Mouse (Mus musculus): ENCODE results near the gene Ercc5. TPM values are rescaled to one million over a fixed set of nuclear protein-coding genes. Genes with fewer than 3 reads are reported as not detected.

The Ercc5 gene
- 10 to 100 TPM; 25.2 to 25.9 TPM for total RNA-seq (2023)

DNA sequence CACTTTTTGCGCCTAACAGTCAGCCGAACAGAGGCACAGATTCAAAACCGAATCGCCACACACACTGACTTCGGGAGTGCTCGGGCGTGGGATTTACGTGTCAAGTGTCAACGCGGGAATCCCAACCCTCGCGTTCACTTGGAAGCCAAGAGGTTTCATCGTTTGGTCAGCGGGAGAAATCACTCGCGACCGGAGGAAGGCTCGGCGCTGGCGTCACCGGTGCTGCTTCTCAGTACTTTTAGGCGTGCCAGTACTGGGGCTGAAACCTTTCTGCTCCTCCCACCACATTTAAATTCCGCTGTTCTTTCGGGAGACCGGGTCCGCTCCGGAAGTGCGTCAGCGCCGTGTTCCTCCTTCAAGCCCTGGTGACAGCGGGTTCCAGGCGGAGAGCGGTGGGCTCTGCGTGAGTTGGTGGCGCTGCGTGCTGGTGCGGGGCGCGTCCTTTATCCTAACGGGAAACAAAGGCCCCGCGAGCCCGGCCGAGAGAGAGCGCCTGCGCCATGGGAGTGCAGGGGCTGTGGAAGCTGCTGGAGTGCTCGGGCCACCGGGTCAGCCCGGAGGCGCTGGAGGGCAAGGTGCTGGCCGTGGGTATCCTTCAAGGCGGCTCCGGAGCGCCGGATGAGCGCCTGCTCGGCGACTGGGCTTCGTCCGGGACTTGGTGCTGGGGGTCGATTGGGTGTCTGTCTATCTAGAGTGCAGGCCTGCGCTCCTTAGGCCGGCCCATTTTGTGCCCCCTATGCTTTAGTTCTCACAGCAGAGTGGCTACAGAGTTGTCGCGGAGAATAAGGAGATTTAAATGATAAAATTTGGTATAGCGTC lies at the start of gene Ercc5:
Ercc5 (plus strand) TSS at position 182 of the 819 bp plus-strand sequence.

DNA sequence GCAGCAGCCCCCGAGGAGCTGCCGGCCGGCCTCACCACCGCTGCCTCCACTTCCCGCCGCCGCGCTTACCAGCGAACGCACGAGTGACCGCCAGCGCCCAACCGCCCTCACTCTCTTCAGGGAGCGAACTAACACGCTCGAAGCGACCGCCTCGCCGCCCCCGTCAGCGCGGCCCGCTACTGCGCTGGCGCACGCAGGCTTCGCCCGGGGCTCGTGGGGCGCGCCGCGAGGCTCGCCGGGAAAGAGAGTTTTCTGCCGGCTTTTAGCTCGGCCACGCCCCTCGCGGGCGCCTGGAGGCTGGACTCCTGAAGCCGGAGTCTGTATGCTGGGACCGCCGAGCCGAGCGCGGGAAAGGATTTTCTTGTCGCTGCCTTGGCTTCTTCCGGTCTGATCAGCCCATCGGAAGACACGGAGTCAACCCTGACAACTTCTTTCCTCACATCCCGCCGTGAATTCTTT lies 45.3 kb upstream of the Ercc5 start, which contains the start of gene Tex30:
Tex30 (minus strand) TSS at position 183 of the 459 bp plus-strand sequence.

DNA sequence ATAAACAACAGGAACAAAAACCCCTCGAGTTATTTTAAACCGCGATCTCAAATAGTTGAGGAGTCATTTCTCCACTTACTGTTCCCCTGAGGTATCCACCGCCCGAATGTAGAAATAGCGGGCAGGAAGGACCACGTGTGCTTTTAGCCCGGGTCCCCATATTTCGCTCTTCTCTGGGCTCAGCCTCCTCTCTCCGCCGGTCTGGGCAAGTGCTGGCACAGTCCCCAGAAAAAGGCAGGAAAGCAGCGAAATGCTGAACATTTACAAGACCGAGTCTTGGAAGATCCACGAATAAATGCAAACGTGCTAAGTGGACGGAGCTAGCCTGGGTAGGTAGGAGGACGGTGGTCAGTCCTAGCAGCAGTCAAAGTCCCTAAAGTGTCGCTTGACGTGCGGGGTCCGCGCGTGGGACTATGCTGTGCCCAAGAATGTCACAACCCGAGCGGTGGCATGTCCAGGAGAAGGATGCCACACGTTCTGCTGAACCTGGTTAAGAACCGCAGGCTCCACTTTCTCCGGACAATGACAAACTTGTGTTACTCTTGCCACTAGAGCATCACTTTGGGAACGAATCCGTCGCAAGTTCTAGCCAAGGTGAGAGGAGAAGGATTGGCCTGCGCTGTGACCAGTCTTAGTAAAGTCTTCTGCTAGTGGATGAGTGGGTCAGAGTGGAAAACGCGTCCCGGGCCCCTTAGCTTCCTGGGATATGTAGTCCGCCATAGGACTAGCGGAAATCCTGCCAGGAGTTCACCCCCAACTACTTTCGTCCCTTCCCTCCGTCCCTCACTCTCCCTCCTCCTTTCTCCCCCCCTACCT lies 29.1 kb upstream of the Ercc5 start, which contains the start of the genes Kdelc1 and Bivm:
Kdelc1 (minus strand) TSS at position 570 of the 816 bp plus-strand sequence.
Bivm (plus strand) TSS at position 719 of the 816 bp plus-strand sequence.

DNA sequence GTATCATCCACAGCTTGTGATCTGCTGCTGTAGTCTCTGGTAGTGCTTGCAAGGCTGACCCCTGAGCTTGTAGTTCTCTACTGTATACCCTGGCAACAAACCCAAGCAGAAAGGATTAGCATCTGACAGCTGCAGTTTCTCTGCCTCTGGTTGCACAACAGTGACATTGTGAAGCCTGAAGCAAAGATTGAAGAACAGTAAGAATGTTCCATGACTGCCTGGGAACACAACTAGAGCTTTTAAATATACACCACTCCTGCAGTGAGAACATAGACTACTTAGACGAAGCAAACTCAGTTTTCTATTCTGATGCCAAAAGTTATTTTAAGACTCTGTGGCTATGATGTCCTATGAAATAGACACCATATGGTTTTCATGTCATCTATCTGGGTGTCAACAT lies 71.3 kb downstream of the Ercc5 start, which contains the start of gene Mettl21e:
Mettl21e (minus strand) TSS at position 86 of the 400 bp plus-strand sequence.

Other genes starting within 250 kb of the Ercc5 start
- gene Tpp2, start 214.1 kb upstream of the Ercc5 start, total RNA-seq (2023) = 10 to 100 TPM; 79.3 to 91.7 TPM
- gene Mettl21c, start 127.7 kb upstream of the Ercc5 start, total RNA-seq (2023) = not detected
- gene Gm8251, start 85.8 kb upstream of the Ercc5 start, total RNA-seq (2023) = under 1 TPM; 0.50 to 0.75 TPM
- 10 to 100 TPM; 39.5 to 42.9 TPM for gene Tex30, start 45.3 kb upstream of the Ercc5 start, total RNA-seq (2023)
- gene Kdelc1, start 28.9 kb upstream of the Ercc5 start, total RNA-seq (2023) = 1 to 10 TPM; 2.9 to 3.4 TPM
- gene Bivm, start 28.8 kb upstream of the Ercc5 start, total RNA-seq (2023) = 1 to 10 TPM; 3.8 to 5.7 TPM
- not detected for gene Mettl21e, start 71.2 kb downstream of the Ercc5 start, total RNA-seq (2023)

Measured in B cell, adult 67 days (primary cell).